Mouse (Mus musculus) liver, embryonic 14.5 days (tissue): Measurements from ENCODE around the gene Shld2.
A peak's percentile ranks its signal among the peaks of the same experiment; 100 is the strongest.

Source experiments
- CTCF ChIP-seq: IDR thresholded peaks from 2 replicates; pipeline ENCODE4 v1.5.1; 2016; ENCODE audit warnings: antibody characterized with exemption, low read depth, control low read depth
- EP300 ChIP-seq: IDR thresholded peaks from 2 replicates; pipeline ENCODE4 v1.6.1; 2016; ENCODE audit warnings: antibody characterized with exemption, low read depth

- TF ChIP-seq CTCF, result peak; percentile 86
- TF ChIP-seq EP300, result no peak
Observed at GRCm38 (mm10) chr14:34234630-34235380, 75.5 kb downstream of the Shld2 start.
